Mouse (Mus musculus) CH12.LX (cell line): Measurements from ENCODE around the gene Atxn7l3.
A peak's percentile ranks its signal among the peaks of the same experiment; 100 is the strongest.

ENCODE experiments used
- CTCF ChIP-seq, 2 experiments: IDR thresholded peaks in 1 of 2; conservative IDR thresholded peaks in 1 of 2; 2 replicates each; pipeline ENCODE4 v1.5.1; 2011 to 2012; ENCODE audit warnings: low read depth in 2 of 2, low read length in 2 of 2, improper control_type of control experiment in 1 of 2, inconsistent platforms in 1 of 2, mild to moderate bottlenecking in 1 of 2, moderate library complexity in 1 of 2
- HCFC1 ChIP-seq: IDR thresholded peaks from 2 replicates; pipeline ENCODE4 v1.6.1; 2012; ENCODE audit warnings: low read depth, mild to moderate bottlenecking, inconsistent platforms, low read length, improper control_type of control experiment
- POLR2A ChIP-seq: IDR thresholded peaks from 2 replicates; pipeline ENCODE4 v1.6.1; 2011; ENCODE audit warnings: low read depth, mild to moderate bottlenecking, improper control_type of control experiment, low read length
- POLR2AphosphoS2 ChIP-seq: IDR thresholded peaks from 2 replicates; pipeline ENCODE4 v1.6.1; 2011; ENCODE audit warnings: low read depth, low read length, improper control_type of control experiment
- UBTF ChIP-seq: IDR thresholded peaks from 2 replicates; pipeline ENCODE4 v1.6.1; 2012; ENCODE audit warnings: low read depth, mild to moderate bottlenecking, inconsistent platforms, low read length, improper control_type of control experiment, moderate library complexity

GRCm38 (mm10) chr11:102319941-102320685 is 23.7 kb upstream of the Atxn7l3 start:
- TF ChIP-seq CTCF (conservative IDR thresholded peaks at IDR 0.05 in 1 of 2, IDR thresholded peaks at IDR 0.05 in 1 of 2; ENCODE audit: low read depth in 2 of 2, low read length in 2 of 2) (no peak), HCFC1 (no peak), POLR2A (peak; percentile 39; the same call in 1 of the 2 replicates), POLR2AphosphoS2 (no peak), UBTF (no peak)
